Mouse (Mus musculus) intestine, embryonic 15.5 days (tissue): ENCODE measurements at regions not wholly inside any gene's neighbourhood (a gene's known extent, or its start where the extent isn't known, plus 50 kb on each side); places are given as distances from the start of the nearest gene placed in this dataset.

Source experiments
- ATAC-seq: fragments of 200-750 bp; cut with Nextera tagmentation; 2 replicates; pipeline ENCODE4 v1.8.0; 2017; ENCODE audit warnings: moderate TSS enrichment, moderate library complexity
- H3K27ac ChIP-seq: fragments of 300-500 bp; sonication (generic); 2 replicates; pipeline ENCODE4 v1.5.1; 2015; ENCODE audit warnings: mild to moderate bottlenecking, inconsistent platforms
- H3K27me3 ChIP-seq: fragments of 300-500 bp; sonication (generic); replicated peaks from 2 replicates; pipeline ENCODE4 v1.6.1; 2015; ENCODE audit warnings: inconsistent platforms
- H3K36me3 ChIP-seq: fragments of 300-500 bp; sonication (generic); 2 replicates; pipeline ENCODE4 v1.6.1; 2015; ENCODE audit warnings: inconsistent platforms
- H3K4me1 ChIP-seq: fragments of 300-500 bp; sonication (generic); replicated peaks from 2 replicates; pipeline ENCODE4 v1.6.1; 2015; ENCODE audit warnings: inconsistent platforms
- H3K4me2 ChIP-seq: fragments of 300-500 bp; sonication (generic); replicated peaks from 2 replicates; pipeline ENCODE4 v1.6.1; 2015; ENCODE audit warnings: mild to moderate bottlenecking, inconsistent platforms
- H3K4me3 ChIP-seq: fragments of 300-500 bp; sonication (generic); replicated peaks from 2 replicates; pipeline ENCODE4 v1.5.1; 2015; ENCODE audit warnings: inconsistent platforms
- H3K9ac ChIP-seq: fragments of 300-500 bp; sonication (generic); 2 replicates; pipeline ENCODE4 v1.6.1; 2015; ENCODE audit warnings: inconsistent platforms
- H3K9me3 ChIP-seq: fragments of 300-500 bp; sonication (generic); 2 replicates; pipeline ENCODE4 v1.6.1; 2016; ENCODE audit warnings: inconsistent platforms
- WGBS: fragments of 180-500 bp; shearing (Covaris S2); methylation state at CpG from one replicate; pipeline ENCODE4 v1.1.7; 2015; 5-methylcytosine and 5-hydroxymethylcytosine counted together

GRCm38 (mm10) chr7:115216838-115217237 is 473.3 kb downstream of the Insc start:
- ATAC-seq: peak; percentile 97
- H3K4me3 ChIP-seq: peak overlapping the region; percentile 33
- H3K4me2 ChIP-seq: peak overlapping the region; percentile 85
- no peak overlapping the region for H3K9ac ChIP-seq
- H3K9me3 ChIP-seq: no peaks in the 10 kb centered on the region
- H3K36me3 ChIP-seq: no peaks in the 10 kb centered on the region
- H3K4me1 ChIP-seq: 0 out of 2 replicates have a peak, but pooled peaks cover 10% of the 10 kb centered on the region
- no peaks in the 10 kb centered on the region for H3K27me3 ChIP-seq
- H3K27ac ChIP-seq: no peak overlapping the region
- WGBS: 1% methylated on average over 13 of the region's 13 CpGs

- no peak overlapping the region for H3K27ac ChIP-seq
- H3K27me3 ChIP-seq: no peaks in the 10 kb centered on the region
- no peaks in the 10 kb centered on the region for H3K36me3 ChIP-seq
- H3K4me1 ChIP-seq: 0 out of 2 replicates have a peak, but pooled peaks cover 10% of the 10 kb centered on the region
- WGBS: 14% methylated on average over 5 of the region's 5 CpGs
- ATAC-seq: peak; percentile 57
- peak overlapping the region; percentile 33 for H3K4me3 ChIP-seq
- H3K4me2 ChIP-seq: peak overlapping the region; percentile 85
- no peak overlapping the region for H3K9ac ChIP-seq
- no peaks in the 10 kb centered on the region for H3K9me3 ChIP-seq
Observed at GRCm38 (mm10) chr7:115217255-115217654, 473.8 kb downstream of the Insc start.

GRCm38 (mm10) chr7:115217712-115218111 is 474.2 kb downstream of the Insc start:
- Histone ChIP-seq H3K36me3 (no peaks in the 10 kb centered on the region), H3K4me2 (no peak overlapping the region), H3K9ac (no peak overlapping the region), H3K27ac (no peak overlapping the region), H3K9me3 (no peaks in the 10 kb centered on the region), H3K27me3 (no peaks in the 10 kb centered on the region), H3K4me3 (no peak overlapping the region), H3K4me1 (0 out of 2 replicates have a peak, but pooled peaks cover 10% of the 10 kb centered on the region)
- whole genome bisulfite sequencing: 55% methylated on average over 6 of the region's 6 CpGs
- ATAC-seq: no peak

GRCm38 (mm10) chr7:115218596-115219180 is 475.2 kb downstream of the Insc start:
- no peak overlapping the region for H3K27ac ChIP-seq
- 0 out of 2 replicates have a peak, but pooled peaks cover 10% of the 10 kb centered on the region for H3K4me1 ChIP-seq
- 36% methylated on average over 13 of the region's 13 CpGs for WGBS
- no peak overlapping the region for H3K4me2 ChIP-seq
- H3K9ac ChIP-seq: no peak overlapping the region
- H3K9me3 ChIP-seq: no peaks in the 10 kb centered on the region
- no peak overlapping the region for H3K4me3 ChIP-seq
- no peak for ATAC-seq
- no peaks in the 10 kb centered on the region for H3K36me3 ChIP-seq
- no peaks in the 10 kb centered on the region for H3K27me3 ChIP-seq

GRCm38 (mm10) chr7:115222642-115223041 is 479.1 kb downstream of the Insc start:
- no peaks in the 10 kb centered on the region for H3K36me3 ChIP-seq
- no peak overlapping the region for H3K27ac ChIP-seq
- no peak overlapping the region for H3K4me3 ChIP-seq
- no peak overlapping the region for H3K4me2 ChIP-seq
- no peak for ATAC-seq
- H3K27me3 ChIP-seq: no peaks in the 10 kb centered on the region
- H3K9me3 ChIP-seq: no peaks in the 10 kb centered on the region
- 0 out of 2 replicates have a peak, but pooled peaks cover 5% of the 10 kb centered on the region for H3K4me1 ChIP-seq
- H3K9ac ChIP-seq: no peak overlapping the region
- 45% methylated on average over 5 of the region's 7 CpGs for WGBS

- no peaks in the 10 kb centered on the region for H3K9me3 ChIP-seq
- no peak for ATAC-seq
- H3K36me3 ChIP-seq: no peaks in the 10 kb centered on the region
- 70% methylated on average over 6 of the region's 6 CpGs for WGBS
- no peak overlapping the region for H3K4me2 ChIP-seq
- no peak overlapping the region for H3K27ac ChIP-seq
- no peak overlapping the region for H3K4me3 ChIP-seq
- no peaks in the 10 kb centered on the region for H3K27me3 ChIP-seq
- H3K9ac ChIP-seq: no peak overlapping the region
- no peaks in the 10 kb centered on the region for H3K4me1 ChIP-seq
Observed at GRCm38 (mm10) chr7:115230525-115230924, 487.0 kb downstream of the Insc start.

GRCm38 (mm10) chr7:115233850-115234436 is 490.4 kb downstream of the Insc start:
- ATAC-seq: no peak
- no peaks in the 10 kb centered on the region for H3K9me3 ChIP-seq

GRCm38 (mm10) chr7:115237131-115237530 is 493.6 kb downstream of the Insc start:
- Histone ChIP-seq H3K4me1 (no peaks in the 10 kb centered on the region), H3K9ac (no peak overlapping the region), H3K9me3 (no peaks in the 10 kb centered on the region), H3K36me3 (no peaks in the 10 kb centered on the region), H3K4me2 (no peak overlapping the region), H3K27ac (no peak overlapping the region), H3K4me3 (no peak overlapping the region), H3K27me3 (no peaks in the 10 kb centered on the region)
- 74% methylated on average over 1 of the region's 1 CpGs for WGBS
- ATAC-seq: no peak

More at GRCm38 (mm10) chr7:115233850-115234436, 490.4 kb downstream of the Insc start:
- 57% methylated on average over 10 of the region's 10 CpGs for WGBS
- H3K36me3 ChIP-seq: no peaks in the 10 kb centered on the region
- no peaks in the 10 kb centered on the region for H3K4me1 ChIP-seq
- no peaks in the 10 kb centered on the region for H3K27me3 ChIP-seq
- no peak overlapping the region for H3K4me3 ChIP-seq
- no peak overlapping the region for H3K27ac ChIP-seq
- H3K9ac ChIP-seq: no peak overlapping the region
- no peak overlapping the region for H3K4me2 ChIP-seq

- Histone ChIP-seq H3K36me3 (no peaks in the 10 kb centered on the region), H3K9me3 (no peaks in the 10 kb centered on the region), H3K4me1 (no peaks in the 10 kb centered on the region), H3K4me3 (no peak overlapping the region), H3K9ac (no peak overlapping the region), H3K27me3 (no peaks in the 10 kb centered on the region), H3K4me2 (no peak overlapping the region), H3K27ac (no peak overlapping the region)
- WGBS: 87% methylated on average over 2 of the region's 2 CpGs
- no peak for ATAC-seq
Observed at GRCm38 (mm10) chr7:115251591-115252369, 508.3 kb downstream of the Insc start.

- H3K4me1 ChIP-seq: no peaks in the 10 kb centered on the region
- H3K27me3 ChIP-seq: no peaks in the 10 kb centered on the region
- H3K27ac ChIP-seq: no peak overlapping the region
- H3K9ac ChIP-seq: no peak overlapping the region
- H3K36me3 ChIP-seq: no peaks in the 10 kb centered on the region
- WGBS: 59% methylated on average over 2 of the region's 2 CpGs
- H3K4me2 ChIP-seq: no peak overlapping the region
- no peak for ATAC-seq
- no peaks in the 10 kb centered on the region for H3K9me3 ChIP-seq
- no peak overlapping the region for H3K4me3 ChIP-seq
Observed at GRCm38 (mm10) chr7:115252370-115252750, 508.9 kb downstream of the Insc start.

GRCm38 (mm10) chr7:115258626-115259025 is 515.1 kb downstream of the Insc start:
- WGBS: 48% methylated on average over 3 of the region's 3 CpGs
- no peak overlapping the region for H3K4me2 ChIP-seq
- no peaks in the 10 kb centered on the region for H3K36me3 ChIP-seq
- H3K4me1 ChIP-seq: no peaks in the 10 kb centered on the region
- H3K9ac ChIP-seq: no peak overlapping the region
- H3K4me3 ChIP-seq: no peak overlapping the region
- no peak for ATAC-seq
- H3K27ac ChIP-seq: no peak overlapping the region
- no peaks in the 10 kb centered on the region for H3K9me3 ChIP-seq
- H3K27me3 ChIP-seq: no peaks in the 10 kb centered on the region

- no peak overlapping the region for H3K9ac ChIP-seq
- no peak overlapping the region for H3K27ac ChIP-seq
- H3K9me3 ChIP-seq: no peaks in the 10 kb centered on the region
- H3K4me3 ChIP-seq: no peak overlapping the region
- 90% methylated on average over 2 of the region's 2 CpGs for WGBS
- no peak for ATAC-seq
- no peaks in the 10 kb centered on the region for H3K27me3 ChIP-seq
- no peaks in the 10 kb centered on the region for H3K36me3 ChIP-seq
- no peak overlapping the region for H3K4me2 ChIP-seq
- H3K4me1 ChIP-seq: no peaks in the 10 kb centered on the region
Observed at GRCm38 (mm10) chr7:115263082-115263481, 519.6 kb downstream of the Insc start.
